1 mouse cellular context compared by ENCODE assay signal in genomic region chr4:55341797-55342196, GRCm38 (mm10).
TF ChIP-seq lines count a peak whose summit lies in the region.

No protein-coding gene starts in this region.

TF ChIP-seq in CH12.LX, 34 proteins besides CTCF, POLR2A, EP300 and RAD21 (continued from another document):
- TF ChIP-seq ZNF384 (IDR thresholded peaks at IDR 0.05; ENCODE audit: low read depth, low read length) (no peak), IRF4 (IDR thresholded peaks at IDR 0.05; ENCODE audit: low read depth, low read length) (no peak), TCF12 (IDR thresholded peaks at IDR 0.05; ENCODE audit: low read depth, low read length) (no peak), USF1 (IDR thresholded peaks at IDR 0.05; ENCODE audit: low read depth, low read length) (no peak), CHD1 (IDR thresholded peaks at IDR 0.05; ENCODE audit: low read depth, low read length) (no peak), PAX5 (IDR thresholded peaks at IDR 0.05; ENCODE audit: low read length) (no peak), UBTF (IDR thresholded peaks at IDR 0.05; ENCODE audit: low read depth, low read length) (no peak), E2F4 (IDR thresholded peaks at IDR 0.05; ENCODE audit: insufficient replicate concordance, low read depth, low read length) (no peak), SMC3 (IDR thresholded peaks at IDR 0.05; ENCODE audit: low read depth, low read length) (no peak), ELF1 (IDR thresholded peaks at IDR 0.05; ENCODE audit: low read depth, low read length) (no peak), HCFC1 (IDR thresholded peaks at IDR 0.05; ENCODE audit: low read depth, low read length) (no peak)
